Mouse (Mus musculus): ENCODE measurements at regions not wholly inside any gene's neighbourhood (a gene's known extent, or its start where the extent isn't known, plus 50 kb on each side); places are given as distances from the start of the nearest gene placed in this dataset.

- 65% methylated on average over 7 of the region's 7 CpGs for WGBS
- Histone ChIP-seq H3K4me3 (ENCODE audit: low read depth, low read length) (no peak overlapping the region), H3K27me3 (ENCODE audit: control insufficient read depth, insufficient read depth, low read length) (no peaks in the 10 kb centered on the region), H3K9ac (ENCODE audit: low read length) (no peak overlapping the region), H3K4me2 (replicated peaks; ENCODE audit: low read depth) (no peak overlapping the region), H3K36me3 (ENCODE audit: control insufficient read depth, insufficient read depth, low read length) (no peaks in the 10 kb centered on the region), H3K9me3 (ENCODE audit: control insufficient read depth, low read length) (no peaks in the 10 kb centered on the region), H3K4me1 (replicated peaks; ENCODE audit: control insufficient read depth, insufficient read depth) (no peaks in the 10 kb centered on the region), H3K27ac (replicated peaks) (no peak overlapping the region)
- TF ChIP-seq CTCF (IDR thresholded peaks at IDR 0.05; ENCODE audit: low read depth) (no peak), EP300 (optimal IDR thresholded peaks at IDR 0.05) (no peak)
- DNase-seq (ENCODE audit: low spot score) (no peak), ATAC-seq (ENCODE audit: low FRiP score, low TSS enrichment) (no peak)
Observed at GRCm38 (mm10) chr13:116514256-116514639, 204.8 kb upstream of the Isl1 start.

DNA sequence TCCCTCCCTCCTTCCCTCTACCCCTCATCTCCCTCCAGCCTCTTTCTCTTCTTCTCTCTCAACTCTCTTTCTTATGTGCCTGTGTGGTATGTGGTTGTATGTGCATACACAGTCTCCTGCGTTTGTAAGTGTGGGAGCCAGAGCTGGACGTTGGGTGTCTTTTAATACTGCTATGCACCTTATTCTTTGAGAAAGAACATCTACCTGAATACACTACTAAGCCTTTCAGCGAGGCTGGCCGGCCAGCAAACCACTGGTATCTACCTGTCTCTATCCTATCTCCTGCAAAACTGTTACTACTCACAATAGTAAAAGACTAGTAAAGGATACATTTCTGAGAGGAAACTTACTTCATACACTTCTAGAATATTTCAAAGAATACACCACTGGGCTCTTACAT, 202.9 kb upstream of the Isl1 start:
- H3K4me3 ChIP-seq (ENCODE audit: low read depth, low read length), result no peak overlapping the region
- H3K36me3 ChIP-seq (ENCODE audit: control insufficient read depth, insufficient read depth, low read length), result no peaks in the 10 kb centered on the region
- H3K27ac ChIP-seq (replicated peaks), result no peak overlapping the region
- H3K27me3 ChIP-seq (ENCODE audit: control insufficient read depth, insufficient read depth, low read length), result no peaks in the 10 kb centered on the region
- WGBS, result 78% methylated on average over 4 of the region's 4 CpGs
- no peak for TF ChIP-seq CTCF (IDR thresholded peaks at IDR 0.05; ENCODE audit: low read depth)
- TF ChIP-seq EP300 (optimal IDR thresholded peaks at IDR 0.05), result no peak
- no peaks in the 10 kb centered on the region for H3K4me1 ChIP-seq (replicated peaks; ENCODE audit: control insufficient read depth, insufficient read depth)
- H3K9me3 ChIP-seq (ENCODE audit: control insufficient read depth, low read length), result no peaks in the 10 kb centered on the region
- no peak overlapping the region for H3K9ac ChIP-seq (ENCODE audit: low read length)
- H3K4me2 ChIP-seq (replicated peaks; ENCODE audit: low read depth), result no peak overlapping the region
- DNase-seq (ENCODE audit: low spot score) (no peak), ATAC-seq (ENCODE audit: low FRiP score, low TSS enrichment) (no peak)

- no peaks in the 10 kb centered on the region for H3K4me1 ChIP-seq (replicated peaks; ENCODE audit: control insufficient read depth, insufficient read depth)
- 87% methylated on average over 7 of the region's 7 CpGs for WGBS
- ATAC-seq (ENCODE audit: low FRiP score, low TSS enrichment), result no peak
- H3K27me3 ChIP-seq (ENCODE audit: control insufficient read depth, insufficient read depth, low read length), result no peaks in the 10 kb centered on the region
- no peak overlapping the region for H3K4me2 ChIP-seq (replicated peaks; ENCODE audit: low read depth)
- no peaks in the 10 kb centered on the region for H3K36me3 ChIP-seq (ENCODE audit: control insufficient read depth, insufficient read depth, low read length)
- H3K4me3 ChIP-seq (ENCODE audit: low read depth, low read length), result no peak overlapping the region
- no peak overlapping the region for H3K27ac ChIP-seq (replicated peaks)
- H3K9me3 ChIP-seq (ENCODE audit: control insufficient read depth, low read length), result no peaks in the 10 kb centered on the region
- H3K9ac ChIP-seq (ENCODE audit: low read length), result no peak overlapping the region
- DNase-seq (ENCODE audit: low spot score), result no peak
- TF ChIP-seq CTCF (IDR thresholded peaks at IDR 0.05; ENCODE audit: low read depth), result no peak
- no peak for TF ChIP-seq EP300 (optimal IDR thresholded peaks at IDR 0.05)
Observed at GRCm38 (mm10) chr13:116508213-116508811, 198.8 kb upstream of the Isl1 start.

GRCm38 (mm10) chr13:116497659-116498414, 188.3 kb upstream of the Isl1 start:
- ATAC-seq (ENCODE audit: low FRiP score, low TSS enrichment) (no peak), DNase-seq (ENCODE audit: low spot score) (no peak)
- TF ChIP-seq CTCF (IDR thresholded peaks at IDR 0.05; ENCODE audit: low read depth), result no peak
- TF ChIP-seq EP300 (optimal IDR thresholded peaks at IDR 0.05), result no peak
- H3K4me1 ChIP-seq (replicated peaks; ENCODE audit: control insufficient read depth, insufficient read depth), result no peaks in the 10 kb centered on the region
- no peak overlapping the region for H3K4me2 ChIP-seq (replicated peaks; ENCODE audit: low read depth)
- no peak overlapping the region for H3K27ac ChIP-seq (replicated peaks)
- 71% methylated on average over 6 of the region's 6 CpGs for WGBS
- no peaks in the 10 kb centered on the region for H3K9me3 ChIP-seq (ENCODE audit: control insufficient read depth, low read length)
- H3K9ac ChIP-seq (ENCODE audit: low read length), result no peak overlapping the region
- H3K27me3 ChIP-seq (ENCODE audit: control insufficient read depth, insufficient read depth, low read length), result no peaks in the 10 kb centered on the region
- no peak overlapping the region for H3K4me3 ChIP-seq (ENCODE audit: low read depth, low read length)
- no peaks in the 10 kb centered on the region for H3K36me3 ChIP-seq (ENCODE audit: control insufficient read depth, insufficient read depth, low read length)

DNA sequence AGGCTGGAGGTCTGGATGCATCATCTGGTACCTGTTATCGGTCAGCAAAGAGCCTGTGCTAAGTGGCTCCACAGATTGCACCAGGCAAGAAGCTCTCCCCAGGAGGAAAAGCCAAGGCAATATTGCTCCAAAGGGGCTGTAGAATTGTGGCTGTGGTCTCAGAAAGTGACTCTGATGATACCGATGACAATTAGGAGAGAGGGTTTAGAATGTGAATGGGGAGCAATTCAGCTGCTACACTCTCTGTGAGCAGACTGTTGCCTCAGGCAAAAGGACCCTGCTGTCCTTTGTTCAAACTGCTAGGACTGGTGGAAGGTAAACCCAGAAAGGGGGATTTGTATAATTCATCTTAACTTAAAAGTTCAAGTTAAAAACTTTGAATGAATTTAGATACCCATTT, 186.2 kb upstream of the Isl1 start:
- TF ChIP-seq CTCF (IDR thresholded peaks at IDR 0.05; ENCODE audit: low read depth) (no peak), EP300 (optimal IDR thresholded peaks at IDR 0.05) (no peak)
- Histone ChIP-seq H3K27me3 (ENCODE audit: control insufficient read depth, insufficient read depth, low read length) (no peaks in the 10 kb centered on the region), H3K4me1 (replicated peaks; ENCODE audit: control insufficient read depth, insufficient read depth) (no peaks in the 10 kb centered on the region), H3K9me3 (ENCODE audit: control insufficient read depth, low read length) (no peaks in the 10 kb centered on the region), H3K9ac (ENCODE audit: low read length) (no peak overlapping the region), H3K4me2 (replicated peaks; ENCODE audit: low read depth) (no peak overlapping the region), H3K4me3 (ENCODE audit: low read depth, low read length) (no peak overlapping the region), H3K36me3 (ENCODE audit: control insufficient read depth, insufficient read depth, low read length) (no peaks in the 10 kb centered on the region), H3K27ac (replicated peaks) (no peak overlapping the region)
- ATAC-seq (ENCODE audit: low FRiP score, low TSS enrichment) (no peak), DNase-seq (ENCODE audit: low spot score) (no peak)
- WGBS, result 52% methylated on average over 2 of the region's 2 CpGs

GRCm38 (mm10) chr13:116489420-116489819, 179.9 kb upstream of the Isl1 start:
- Histone ChIP-seq H3K27ac (replicated peaks) (no peak overlapping the region), H3K27me3 (ENCODE audit: control insufficient read depth, insufficient read depth, low read length) (no peaks in the 10 kb centered on the region), H3K4me3 (ENCODE audit: low read depth, low read length) (no peak overlapping the region), H3K4me2 (replicated peaks; ENCODE audit: low read depth) (no peak overlapping the region), H3K36me3 (ENCODE audit: control insufficient read depth, insufficient read depth, low read length) (no peaks in the 10 kb centered on the region), H3K4me1 (replicated peaks; ENCODE audit: control insufficient read depth, insufficient read depth) (no peaks in the 10 kb centered on the region), H3K9me3 (ENCODE audit: control insufficient read depth, low read length) (no peaks in the 10 kb centered on the region), H3K9ac (ENCODE audit: low read length) (no peak overlapping the region)
- TF ChIP-seq CTCF (IDR thresholded peaks at IDR 0.05; ENCODE audit: low read depth) (no peak), EP300 (optimal IDR thresholded peaks at IDR 0.05) (no peak)
- DNase-seq (ENCODE audit: low spot score), result no peak
- WGBS, result 13% methylated on average over 1 of the region's 1 CpGs
- ATAC-seq (ENCODE audit: low FRiP score, low TSS enrichment), result no peak

All from stomach, postnatal 0 days (tissue).